Mouse (Mus musculus) hindbrain, embryonic 12.5 days (tissue): Measurements from ENCODE around the gene Pak1. TPM values are rescaled to one million over a fixed set of nuclear protein-coding genes. Genes with fewer than 3 reads are reported as not detected.
A peak's percentile ranks its signal among the peaks of the same experiment; 100 is the strongest.
"Not testable (repeated sequence)": the region's sequence is repeated elsewhere in the genome, so short reads cannot be mapped to it uniquely, and the experiment has no call there.

Experiments used
- ATAC-seq: fragments of 200-750 bp; cut with Nextera tagmentation; 2 replicates; pipeline ENCODE4 v1.8.0; 2017; ENCODE audit warnings: moderate TSS enrichment; ENCODE audit not compliant: low FRiP score
- H3K27ac ChIP-seq: fragments of 300-500 bp; sonication (generic); 2 replicates; pipeline ENCODE4 v1.5.1; 2016; ENCODE audit warnings: mild to moderate bottlenecking
- H3K27me3 ChIP-seq: fragments of 300-500 bp; sonication (generic); 2 replicates; pipeline ENCODE4 v1.6.1; 2016; ENCODE audit warnings: mild to moderate bottlenecking
- H3K36me3 ChIP-seq: fragments of 300-500 bp; sonication (generic); 2 replicates; pipeline ENCODE4 v1.6.1; 2016; ENCODE audit warnings: mild to moderate bottlenecking
- H3K4me1 ChIP-seq: fragments of 300-500 bp; sonication (generic); 2 replicates; pipeline ENCODE4 v1.6.1; 2016
- H3K4me2 ChIP-seq: fragments of 300-500 bp; sonication (generic); replicated peaks from 2 replicates; pipeline ENCODE4 v1.6.1; 2016; ENCODE audit warnings: mild to moderate bottlenecking
- H3K4me3 ChIP-seq: fragments of 300-500 bp; sonication (generic); 2 replicates; pipeline ENCODE4 v1.5.1; 2016; ENCODE audit warnings: mild to moderate bottlenecking
- H3K9ac ChIP-seq: fragments of 300-500 bp; sonication (generic); 2 replicates; pipeline ENCODE4 v1.6.1; 2016; ENCODE audit warnings: mild to moderate bottlenecking, moderate library complexity
- H3K9me3 ChIP-seq: fragments of 300-500 bp; sonication (generic); replicated peaks from 2 replicates; pipeline ENCODE4 v1.6.1; 2016; ENCODE audit warnings: mild to moderate bottlenecking
- WGBS: fragments of 180-500 bp; shearing (Covaris S2); methylation state at CpG from one replicate; pipeline ENCODE4 v1.1.7; 2016; 5-methylcytosine and 5-hydroxymethylcytosine counted together
- polyA plus RNA-seq: library from polyadenylated mRNA; unstranded; fragments of >200 nt; fragmentation: Nextera tagmentation; extraction: Ambion mirVana; gene quantifications from 2 replicates; pipeline ENCODE4 v1.2.1, GENCODE M21; 2016

The Pak1 gene
- polyA plus RNA-seq, 1 experiment from 2014 or later = 110 TPM

DNA sequence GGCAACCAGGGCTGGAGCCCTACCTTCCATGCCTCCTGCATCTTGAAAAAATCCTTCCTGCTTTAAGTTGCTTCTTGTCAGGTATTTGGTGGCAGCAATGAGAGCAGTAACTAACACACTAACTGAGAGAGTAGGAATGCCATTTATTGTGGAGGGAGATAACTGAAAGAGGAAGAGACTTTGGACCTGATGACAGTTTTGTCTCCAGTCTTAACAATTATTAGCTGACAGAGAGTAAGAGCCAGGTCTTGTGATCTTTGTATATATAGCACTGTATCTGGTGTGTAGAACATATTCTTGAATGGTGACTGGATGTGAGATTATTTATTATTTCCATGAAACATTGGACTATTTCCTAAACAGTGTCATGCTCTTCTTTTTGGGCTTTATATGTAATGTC lies 50.2 kb downstream of the Pak1 start:
- Histone ChIP-seq H3K36me3 (no peaks in the 10 kb centered on the region), H3K4me2 (no peak overlapping the region), H3K4me1 (0 out of 2 replicates have a peak, but pooled peaks cover 1% of the 10 kb centered on the region), H3K27ac (no peak overlapping the region), H3K4me3 (no peak overlapping the region), H3K9ac (no peak overlapping the region), H3K27me3 (no peaks in the 10 kb centered on the region), H3K9me3 (no peaks in the 10 kb centered on the region)
- no peak for ATAC-seq

DNA sequence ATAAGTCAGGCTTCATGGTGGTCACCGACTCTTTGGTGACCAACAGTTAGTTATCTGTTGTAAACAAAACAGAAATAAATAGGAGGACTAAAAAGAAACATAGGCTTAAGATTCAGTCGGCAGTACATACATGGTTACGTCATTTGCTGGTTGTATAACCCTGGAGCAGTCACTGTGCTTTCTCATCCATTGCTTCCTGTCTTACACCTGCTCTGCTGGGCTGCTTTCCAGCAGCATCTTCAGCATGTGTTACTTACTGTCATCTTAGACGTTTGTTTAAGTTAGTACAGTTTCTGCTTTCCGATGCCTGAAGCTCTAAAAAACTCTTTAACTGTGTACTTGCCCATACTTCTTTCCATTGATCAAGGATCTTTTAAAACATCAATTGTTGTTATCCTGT lies 53.0 kb downstream of the Pak1 start:
- Histone ChIP-seq H3K4me1 (peaks cover 20% of the 10 kb centered on the region; the same call in 1 of the 2 replicates), H3K36me3 (no peaks in the 10 kb centered on the region), H3K27ac (no peak overlapping the region), H3K9me3 (no peaks in the 10 kb centered on the region), H3K4me3 (no peak overlapping the region), H3K4me2 (no peak overlapping the region), H3K9ac (no peak overlapping the region), H3K27me3 (no peaks in the 10 kb centered on the region)
- ATAC-seq = no peak
- WGBS = 90% methylated on average over 5 of the region's 5 CpGs

DNA sequence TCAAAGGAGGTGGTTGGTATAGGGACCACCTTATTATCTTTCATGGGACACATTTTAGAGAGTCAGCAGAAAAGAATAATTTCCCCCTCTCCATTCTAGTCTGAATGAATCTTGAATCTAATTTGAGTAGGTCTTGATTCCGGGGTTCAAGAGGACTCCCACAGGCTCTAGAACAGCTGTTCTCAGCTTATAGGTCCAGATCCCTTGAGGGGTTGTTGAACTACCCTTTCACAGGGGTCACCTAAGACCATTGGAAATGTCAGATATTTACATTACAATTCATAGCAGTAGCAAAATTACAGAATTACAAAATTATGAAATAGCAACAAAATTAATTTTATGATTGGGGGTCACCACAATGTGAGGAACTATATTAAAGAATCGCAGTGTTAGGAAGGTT lies 54.0 kb downstream of the Pak1 start:
- Histone ChIP-seq H3K4me1 (peaks cover 20% of the 10 kb centered on the region; the same call in 1 of the 2 replicates), H3K9me3 (no peaks in the 10 kb centered on the region), H3K27ac (peak overlapping the region; percentile 89), H3K36me3 (no peaks in the 10 kb centered on the region), H3K4me2 (peak overlapping the region; percentile 58), H3K27me3 (no peaks in the 10 kb centered on the region), H3K9ac (no peak overlapping the region), H3K4me3 (peak overlapping the region; percentile 53)
- ATAC-seq = peak; percentile 44; the same call in 1 of the 2 replicates
- 53% methylated on average over 2 of the region's 2 CpGs for WGBS

DNA sequence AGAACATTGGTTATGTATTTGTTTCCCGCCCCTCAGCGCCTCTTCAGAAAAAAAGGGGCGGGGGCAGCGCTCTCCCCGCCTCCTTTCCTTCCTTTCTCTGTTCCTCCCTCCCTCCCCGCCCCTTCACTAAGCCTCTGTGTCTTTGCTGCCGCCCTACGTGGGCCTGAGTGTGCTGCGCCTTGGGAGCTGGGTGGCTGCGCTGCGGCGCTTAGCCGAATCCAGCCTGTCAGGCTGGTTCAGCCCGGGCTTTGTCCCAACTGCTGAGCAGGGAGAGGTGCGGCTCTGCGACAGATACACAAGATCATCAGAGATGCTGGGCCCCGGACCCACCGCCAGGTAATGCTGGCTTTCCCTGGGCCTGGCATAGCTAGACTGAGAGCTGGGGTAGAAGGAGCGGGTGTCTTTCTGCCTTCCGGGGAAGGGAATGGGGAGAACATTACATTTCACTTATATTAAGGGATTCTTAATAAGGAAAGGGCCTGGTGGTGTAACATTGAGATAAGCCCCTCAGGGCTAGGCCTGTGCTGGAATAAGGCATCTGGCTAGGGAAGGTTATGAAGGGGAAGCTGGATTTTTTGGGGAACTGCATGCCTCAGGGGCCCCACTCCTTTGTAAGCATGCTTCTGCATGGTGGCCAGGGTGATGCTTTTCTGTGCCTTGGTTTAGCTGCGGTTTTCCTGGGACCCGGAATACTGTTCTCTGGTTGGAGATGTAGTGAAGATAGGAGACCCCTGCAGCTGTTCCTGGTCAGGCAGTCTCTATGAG lies 54.6 kb downstream of the Pak1 start:
- H3K27ac ChIP-seq = peak overlapping the region; percentile 89
- no peaks in the 10 kb centered on the region for H3K9me3 ChIP-seq
- no peaks in the 10 kb centered on the region for H3K36me3 ChIP-seq
- 6% methylated on average over 22 of the region's 22 CpGs for WGBS
- H3K4me3 ChIP-seq = peak overlapping the region; percentile 53
- H3K4me1 ChIP-seq = peaks cover 20% of the 10 kb centered on the region; the same call in 1 of the 2 replicates
- H3K4me2 ChIP-seq = peak overlapping the region; percentile 58
- peak; percentile 97 for ATAC-seq
- peak overlapping the region; percentile 79 for H3K9ac ChIP-seq
- H3K27me3 ChIP-seq = no peaks in the 10 kb centered on the region

DNA sequence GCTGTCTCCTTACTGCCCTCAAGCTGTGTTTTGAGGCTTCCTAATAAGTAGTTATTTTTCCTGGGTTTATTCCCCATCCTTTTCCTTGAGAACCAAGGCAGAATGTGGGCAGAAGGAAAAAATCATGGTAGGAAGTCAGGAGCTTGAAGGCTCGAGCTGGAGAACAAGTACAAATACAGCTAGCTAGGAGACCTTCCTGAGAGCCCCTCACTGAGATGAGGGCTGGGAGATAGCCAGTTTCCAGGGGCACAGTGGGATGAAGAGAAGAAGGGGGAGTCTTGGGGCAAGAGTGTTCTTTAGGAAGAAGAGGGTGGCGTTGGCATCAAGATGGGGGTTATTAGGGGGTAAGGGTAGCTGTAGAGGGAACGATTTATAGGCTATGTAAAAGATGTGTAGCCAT lies 56.1 kb downstream of the Pak1 start:
- Histone ChIP-seq H3K27me3 (no peaks in the 10 kb centered on the region), H3K4me1 (peaks cover 20% of the 10 kb centered on the region; the same call in 1 of the 2 replicates), H3K36me3 (no peaks in the 10 kb centered on the region), H3K27ac (no peak overlapping the region), H3K4me3 (peak overlapping the region; percentile 53), H3K9ac (peak overlapping the region; percentile 36; the same call in 1 of the 2 replicates), H3K4me2 (peak overlapping the region; percentile 58), H3K9me3 (no peaks in the 10 kb centered on the region)
- WGBS = 78% methylated on average over 3 of the region's 3 CpGs
- ATAC-seq = no peak

DNA sequence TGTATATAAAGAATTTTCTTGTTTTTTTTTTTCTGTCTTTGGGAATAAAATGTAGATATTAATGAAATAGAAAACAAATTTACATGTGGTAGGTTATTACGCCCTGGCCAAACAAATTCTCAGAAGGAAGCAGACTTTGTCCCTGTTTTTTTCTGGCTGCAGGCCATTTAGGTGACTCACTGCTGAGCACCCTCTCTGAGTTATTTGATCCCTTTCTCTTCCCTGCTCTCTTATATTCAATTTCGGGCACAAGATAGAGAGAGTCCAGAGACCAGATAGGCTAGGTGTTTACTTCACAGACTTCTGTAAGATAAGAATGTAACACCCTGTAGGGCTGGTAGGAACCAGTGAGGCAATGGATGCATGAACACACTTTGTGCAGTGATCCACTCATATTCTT lies 57.2 kb downstream of the Pak1 start:
- ATAC-seq = no peak
- H3K4me1 ChIP-seq = peaks cover 20% of the 10 kb centered on the region; the same call in 1 of the 2 replicates
- H3K4me3 ChIP-seq = no peak overlapping the region
- no peaks in the 10 kb centered on the region for H3K27me3 ChIP-seq
- WGBS = 84% methylated on average over 2 of the region's 2 CpGs
- H3K36me3 ChIP-seq = no peaks in the 10 kb centered on the region
- H3K27ac ChIP-seq = no peak overlapping the region
- no peaks in the 10 kb centered on the region for H3K9me3 ChIP-seq
- H3K4me2 ChIP-seq = no peak overlapping the region
- no peak overlapping the region for H3K9ac ChIP-seq

DNA sequence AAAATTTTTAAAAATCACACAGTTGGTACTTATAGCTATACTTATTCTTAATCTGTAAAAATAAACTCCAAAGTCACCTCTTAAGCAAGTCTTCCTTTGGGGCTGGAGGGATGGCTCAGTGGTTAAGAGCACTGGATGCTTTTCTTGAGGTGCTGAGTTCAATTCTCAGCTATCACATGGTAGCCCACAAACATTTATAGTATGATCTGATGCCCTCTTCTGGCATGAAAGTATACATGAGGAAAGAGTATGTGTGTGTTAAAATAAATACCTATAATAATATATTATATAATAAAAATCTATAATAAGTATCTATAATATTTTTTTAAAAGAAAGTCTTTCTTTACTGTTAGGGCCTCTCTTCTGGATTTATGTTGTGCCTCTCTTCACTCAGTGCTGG lies 58.2 kb downstream of the Pak1 start:
- peaks cover 20% of the 10 kb centered on the region; the same call in 1 of the 2 replicates for H3K4me1 ChIP-seq
- no peak overlapping the region for H3K9ac ChIP-seq
- ATAC-seq = no peak
- H3K9me3 ChIP-seq = no peaks in the 10 kb centered on the region
- H3K4me3 ChIP-seq = no peak overlapping the region
- H3K36me3 ChIP-seq = no peaks in the 10 kb centered on the region
- no peaks in the 10 kb centered on the region for H3K27me3 ChIP-seq
- H3K27ac ChIP-seq = no peak overlapping the region
- no peak overlapping the region for H3K4me2 ChIP-seq

DNA sequence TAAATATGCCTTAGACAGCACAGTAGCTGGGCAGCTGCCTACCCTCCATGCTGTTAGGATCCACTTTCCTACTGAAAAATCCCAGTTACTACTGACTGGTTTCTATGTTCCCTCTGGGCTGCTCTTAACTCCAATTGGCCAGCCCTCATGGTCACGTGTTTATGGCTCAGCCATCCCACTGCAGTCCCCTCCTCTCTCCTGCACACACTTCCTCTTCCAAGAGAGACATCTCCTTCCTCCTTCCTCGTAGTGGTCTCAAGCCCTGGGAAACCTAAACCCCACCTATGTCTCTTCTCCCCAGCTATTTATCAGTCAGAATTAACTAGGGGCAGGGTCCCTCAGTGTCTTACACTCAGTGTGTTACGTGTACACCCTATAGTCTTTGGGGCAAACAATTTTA lies 61.2 kb downstream of the Pak1 start:
- not testable (repeated sequence) for ATAC-seq, H3K4me2 ChIP-seq, H3K27ac ChIP-seq, H3K4me3 ChIP-seq, H3K4me1 ChIP-seq, H3K27me3 ChIP-seq, H3K36me3 ChIP-seq, H3K9ac ChIP-seq, H3K9me3 ChIP-seq
- WGBS = 76% methylated on average over 3 of the region's 3 CpGs

DNA sequence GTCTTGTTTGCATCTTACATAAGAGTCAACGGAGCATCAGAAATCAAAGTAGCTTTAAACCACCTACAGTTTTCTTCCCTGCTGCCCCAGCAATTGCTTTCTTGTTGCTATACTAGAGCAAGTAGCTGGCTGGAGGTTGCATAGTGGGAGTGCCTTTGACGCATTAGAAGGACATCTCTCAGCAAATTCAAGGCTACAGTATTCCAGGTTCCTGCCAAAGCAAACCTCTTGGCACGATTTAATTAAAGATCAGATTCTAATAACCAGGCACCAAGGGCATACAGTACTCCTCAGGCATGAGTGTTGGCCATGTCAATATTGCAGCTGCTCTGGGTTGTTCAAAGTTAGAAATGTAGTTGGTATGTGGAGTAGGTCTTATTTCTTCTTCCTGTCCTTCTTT lies 62.0 kb downstream of the Pak1 start:
- Histone ChIP-seq H3K4me1 (0 out of 2 replicates have a peak, but pooled peaks cover 3% of the 10 kb centered on the region), H3K27ac (no peak overlapping the region), H3K9me3 (no peaks in the 10 kb centered on the region), H3K9ac (no peak overlapping the region), H3K36me3 (no peaks in the 10 kb centered on the region), H3K4me3 (no peak overlapping the region), H3K27me3 (no peaks in the 10 kb centered on the region), H3K4me2 (no peak overlapping the region)
- WGBS = 82% methylated on average over 3 of the region's 3 CpGs
- ATAC-seq = no peak

DNA sequence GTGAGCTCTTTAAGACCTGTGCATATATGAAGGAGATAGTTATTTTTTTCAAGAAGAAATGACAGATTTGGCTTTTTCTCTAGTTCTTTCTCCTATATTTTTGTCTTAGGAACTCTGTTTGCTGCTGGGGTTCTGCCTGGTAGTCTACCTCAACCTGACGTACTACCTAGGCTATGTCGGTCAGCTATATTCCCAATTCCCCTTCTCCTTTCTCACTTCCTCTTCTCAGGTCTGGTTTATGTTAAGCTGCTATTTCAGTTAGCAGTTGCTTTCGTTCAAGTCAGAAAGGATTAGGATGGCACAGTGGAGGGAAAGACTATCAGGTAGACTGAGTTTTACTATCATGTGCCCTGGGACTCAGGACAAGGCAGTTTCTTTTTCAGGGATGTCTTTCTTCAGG lies 75.2 kb downstream of the Pak1 start:
- H3K4me2 ChIP-seq = no peak overlapping the region
- H3K27me3 ChIP-seq = no peaks in the 10 kb centered on the region
- WGBS = 90% methylated on average over 3 of the region's 3 CpGs
- no peak overlapping the region for H3K27ac ChIP-seq
- no peaks in the 10 kb centered on the region for H3K4me1 ChIP-seq
- H3K4me3 ChIP-seq = no peak overlapping the region
- no peak for ATAC-seq
- peaks cover 11% of the 10 kb centered on the region for H3K36me3 ChIP-seq
- no peaks in the 10 kb centered on the region for H3K9me3 ChIP-seq
- no peak overlapping the region for H3K9ac ChIP-seq

DNA sequence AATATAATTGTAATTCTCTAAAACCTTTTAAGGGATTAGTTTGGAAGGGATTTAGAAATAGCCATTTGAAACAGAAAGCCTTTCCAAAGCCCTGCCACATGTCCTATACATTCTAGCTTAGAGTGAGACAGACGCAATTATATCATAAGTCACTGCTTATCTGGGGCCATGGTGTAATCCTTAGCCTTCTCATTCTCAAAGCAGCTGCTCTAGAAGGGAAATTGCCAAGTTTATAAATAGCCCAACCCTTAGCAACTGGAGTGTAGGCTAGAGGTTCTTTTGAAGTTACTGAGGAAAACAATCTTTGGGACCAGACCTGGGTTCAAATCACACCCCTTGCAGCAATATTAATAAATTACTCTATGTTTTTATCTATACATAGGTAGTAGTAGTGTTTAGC lies 76.2 kb downstream of the Pak1 start:
- Histone ChIP-seq H3K9ac (no peak overlapping the region), H3K27ac (no peak overlapping the region), H3K36me3 (peaks cover 11% of the 10 kb centered on the region), H3K4me3 (no peak overlapping the region), H3K4me2 (no peak overlapping the region), H3K4me1 (no peaks in the 10 kb centered on the region), H3K27me3 (no peaks in the 10 kb centered on the region), H3K9me3 (no peaks in the 10 kb centered on the region)
- WGBS = 90% methylated on average over 1 of the region's 1 CpGs
- ATAC-seq = no peak

DNA sequence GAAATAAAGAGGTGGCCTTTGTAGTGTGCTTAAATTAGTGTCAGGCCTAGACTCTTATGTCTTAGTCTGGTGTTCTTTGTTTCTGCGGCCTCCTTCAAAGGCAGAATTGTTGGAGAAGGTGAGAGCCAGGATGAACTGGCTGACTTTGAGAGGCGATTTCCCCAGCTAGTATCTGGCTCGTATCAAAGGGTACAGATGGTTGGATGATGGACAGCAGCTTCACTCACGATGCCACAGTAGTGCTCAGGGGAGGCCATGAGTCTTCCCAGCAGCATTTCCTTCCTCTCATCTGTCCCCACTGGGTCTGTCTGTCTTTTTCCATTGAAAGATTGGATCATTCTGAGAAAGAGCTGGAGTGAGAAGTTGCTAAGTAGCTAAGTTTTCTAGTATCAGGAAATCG lies 79.5 kb downstream of the Pak1 start:
- Histone ChIP-seq H3K9me3 (no peaks in the 10 kb centered on the region), H3K4me1 (no peaks in the 10 kb centered on the region), H3K27me3 (no peaks in the 10 kb centered on the region), H3K9ac (no peak overlapping the region), H3K36me3 (peaks cover 15% of the 10 kb centered on the region), H3K27ac (no peak overlapping the region), H3K4me3 (no peak overlapping the region), H3K4me2 (no peak overlapping the region)
- ATAC-seq = no peak
- 79% methylated on average over 5 of the region's 5 CpGs for WGBS

DNA sequence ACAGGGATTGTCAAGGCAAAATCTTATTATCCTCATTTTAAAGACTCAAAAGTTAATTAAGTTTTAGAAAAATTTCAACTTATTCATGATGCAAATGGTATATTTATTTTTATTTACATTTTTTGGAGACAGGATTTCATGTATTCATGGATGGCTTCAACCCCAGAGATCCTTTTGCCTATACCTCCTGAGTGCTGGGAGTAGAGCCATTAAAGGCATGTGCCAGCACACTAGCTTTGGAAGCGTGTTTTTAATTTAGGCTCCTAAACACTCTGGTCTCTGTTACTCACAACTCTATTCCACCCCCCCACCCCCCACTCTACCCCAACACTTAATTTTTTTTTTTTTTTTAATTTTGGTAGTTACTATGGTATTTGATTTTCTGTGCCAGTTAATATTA lies 80.4 kb downstream of the Pak1 start:
- no peak overlapping the region for H3K27ac ChIP-seq
- WGBS = 90% methylated on average over 1 of the region's 1 CpGs
- no peaks in the 10 kb centered on the region for H3K4me1 ChIP-seq
- ATAC-seq = no peak
- H3K36me3 ChIP-seq = peaks cover 15% of the 10 kb centered on the region
- H3K9me3 ChIP-seq = no peaks in the 10 kb centered on the region
- H3K9ac ChIP-seq = no peak overlapping the region
- H3K4me3 ChIP-seq = no peak overlapping the region
- no peaks in the 10 kb centered on the region for H3K27me3 ChIP-seq
- H3K4me2 ChIP-seq = no peak overlapping the region
